Mouse (Mus musculus) CH12.LX (cell line): ENCODE measurements around the gene Slc2a3. TPM values are rescaled to one million over a fixed set of nuclear protein-coding genes. Genes with fewer than 3 reads are reported as not detected.
A peak's percentile ranks its signal among the peaks of the same experiment; 100 is the strongest.

Experiments
- DNase-seq: peaks from one replicate; pipeline ENCODE4 v3.0.0-alpha.2; 2013; ENCODE audit errors: extremely low read depth
- H3K27ac ChIP-seq: 2 replicates; pipeline ENCODE4 v1.5.1; 2012; ENCODE audit warnings: low read depth, mild to moderate bottlenecking, control low read depth, moderate library complexity; ENCODE audit not compliant: insufficient read depth
- H3K27me3 ChIP-seq: replicated peaks from 2 replicates; pipeline ENCODE3; 2012; ENCODE audit warnings: inconsistent platforms
- H3K36me3 ChIP-seq, 2 experiments: replicated peaks in 1 of 2; 2 replicates each; pipeline versions ENCODE3 to v1.6.1; 2012; ENCODE audit warnings: inconsistent platforms in 1 of 2, low read length in 1 of 2, mild to moderate bottlenecking in 1 of 2, mixed read lengths in 1 of 2, moderate library complexity in 1 of 2; ENCODE audit not compliant: control insufficient read depth in 1 of 2, insufficient read depth in 1 of 2
- H3K4me1 ChIP-seq, 2 experiments: 2 replicates each; pipeline ENCODE4 v1.6.1; 2012; ENCODE audit warnings: inconsistent platforms in 1 of 2, moderate library complexity in 1 of 2; ENCODE audit not compliant: insufficient read depth in 2 of 2, control insufficient read depth in 1 of 2
- H3K4me2 ChIP-seq: 2 replicates; pipeline ENCODE4 v1.6.1; 2012; ENCODE audit warnings: low read depth, mild to moderate bottlenecking, control low read depth; ENCODE audit not compliant: poor library complexity, insufficient read depth, severe bottlenecking
- H3K4me3 ChIP-seq, 3 experiments: fragments of 150-350 bp in 1 of 3; sonication (generic) in 1 of 3; replicated peaks in 1 of 3; 2 replicates each; pipeline versions ENCODE3 to v1.5.1; 2011 to 2012; ENCODE audit warnings: low read depth in 2 of 3, low read length in 2 of 3, mild to moderate bottlenecking in 2 of 3, moderate library complexity in 2 of 3, control low read depth in 1 of 3, improper control_type of control experiment in 1 of 3, inconsistent platforms in 1 of 3, mixed read lengths in 1 of 3; ENCODE audit not compliant: poor library complexity in 1 of 3
- H3K79me2 ChIP-seq: replicated peaks from 2 replicates; pipeline ENCODE4 v1.6.1; 2012; ENCODE audit warnings: mild to moderate bottlenecking, moderate library complexity; ENCODE audit not compliant: control insufficient read depth, poor library complexity, insufficient read depth, severe bottlenecking; ENCODE audit errors: extremely low read depth
- H3K9ac ChIP-seq: 2 replicates; pipeline ENCODE4 v1.6.1; 2012; ENCODE audit warnings: low read depth, mild to moderate bottlenecking, control low read depth, moderate library complexity; ENCODE audit not compliant: insufficient read depth
- H3K9me3 ChIP-seq: replicated peaks from 2 replicates; pipeline ENCODE3; 2012; ENCODE audit warnings: low read length, inconsistent platforms, mixed read lengths
- BHLHE40 ChIP-seq: IDR thresholded peaks from 2 replicates; pipeline ENCODE4 v1.6.1; 2011; ENCODE audit warnings: mild to moderate bottlenecking, low read depth, low read length, improper control_type of control experiment
- CHD1 ChIP-seq: IDR thresholded peaks from 2 replicates; pipeline ENCODE4 v1.6.1; 2012; ENCODE audit warnings: low read depth, low read length, improper control_type of control experiment, inconsistent platforms
- CHD2 ChIP-seq: IDR thresholded peaks from 2 replicates; pipeline ENCODE4 v1.6.1; 2011; ENCODE audit warnings: low read length, improper control_type of control experiment
- E2F4 ChIP-seq: IDR thresholded peaks from 2 replicates; pipeline ENCODE4 v1.6.1; 2011; ENCODE audit warnings: low read depth, low read length, improper control_type of control experiment; ENCODE audit not compliant: insufficient replicate concordance
- ELF1 ChIP-seq: IDR thresholded peaks from 2 replicates; pipeline ENCODE4 v1.6.1; 2014; ENCODE audit warnings: low read depth, mild to moderate bottlenecking, inconsistent platforms, low read length, improper control_type of control experiment
- EP300 ChIP-seq: IDR thresholded peaks from 2 replicates; pipeline ENCODE4 v1.6.1; 2011; ENCODE audit warnings: low read length, improper control_type of control experiment
- ETS1 ChIP-seq: conservative IDR thresholded peaks from 2 replicates; pipeline ENCODE4 v1.6.1; 2012; ENCODE audit warnings: low read depth, mild to moderate bottlenecking, inconsistent platforms, low read length, improper control_type of control experiment, moderate library complexity
- GABPA ChIP-seq: IDR thresholded peaks from 2 replicates; pipeline ENCODE4 v1.6.1; 2012; ENCODE audit warnings: low read depth, low read length, improper control_type of control experiment, inconsistent platforms; ENCODE audit not compliant: insufficient replicate concordance
- IRF4 ChIP-seq: IDR thresholded peaks from 2 replicates; pipeline ENCODE4 v1.6.1; 2014; ENCODE audit warnings: low read depth, mild to moderate bottlenecking, inconsistent platforms, low read length, improper control_type of control experiment
- JUN ChIP-seq: IDR thresholded peaks from 2 replicates; pipeline ENCODE4 v1.6.1; 2011; ENCODE audit warnings: low read depth, mild to moderate bottlenecking, low read length, improper control_type of control experiment, moderate library complexity; ENCODE audit not compliant: insufficient read depth
- JUND ChIP-seq: conservative IDR thresholded peaks from 2 replicates; pipeline ENCODE4 v1.6.1; 2011; ENCODE audit warnings: low read depth, low read length, improper control_type of control experiment
- NELFE ChIP-seq: IDR thresholded peaks from 2 replicates; pipeline ENCODE4 v1.6.1; 2011; ENCODE audit warnings: low read depth, low read length, improper control_type of control experiment
- POLR2A ChIP-seq: IDR thresholded peaks from 2 replicates; pipeline ENCODE4 v1.6.1; 2011; ENCODE audit warnings: low read depth, mild to moderate bottlenecking, improper control_type of control experiment, low read length
- POLR2AphosphoS2 ChIP-seq: IDR thresholded peaks from 2 replicates; pipeline ENCODE4 v1.6.1; 2011; ENCODE audit warnings: low read depth, low read length, improper control_type of control experiment
- RAD21 ChIP-seq: IDR thresholded peaks from 2 replicates; pipeline ENCODE4 v1.6.1; 2011; ENCODE audit warnings: low read depth, mild to moderate bottlenecking, low read length, improper control_type of control experiment, moderate library complexity
- SIN3A ChIP-seq: IDR thresholded peaks from 2 replicates; pipeline ENCODE4 v1.6.1; 2012; ENCODE audit warnings: low read length, improper control_type of control experiment, inconsistent platforms
- ZNF384 ChIP-seq: IDR thresholded peaks from 2 replicates; pipeline ENCODE4 v1.6.1; 2012; ENCODE audit warnings: low read depth, low read length, improper control_type of control experiment, inconsistent platforms
- dilution Hi-C: fragments of 300-500 bp; cut with MboI; formaldehyde crosslinking; loops from 2 replicates; pipeline ENCODE4 v1.14.3; 2020; ENCODE audit warnings: low sequenced_read_pairs; ENCODE audit not compliant: extremely low pct_unique_long_range_greater_than_20kb, extremely low pct_ligation_motif_present
- in situ Hi-C: fragments of 300-500 bp; cut with MboI; formaldehyde crosslinking; loops from 3 replicates; pipeline ENCODE4 v1.14.3; 2019; ENCODE audit warnings: low sequenced_read_pairs, low pct_ligation_motif_present, low pct_unique_long_range_greater_than_20kb, mixed read lengths
- polyA plus RNA-seq: library from polyadenylated mRNA; unstranded; fragments of >175 nt; gene quantifications from 2 replicates; pipeline ENCODE4 v1.2.1, GENCODE M21; 2012; ENCODE audit warnings: low read depth; ENCODE audit not compliant: insufficient read length
- total RNA-seq, 2 experiments: library from RNA; depleted of rRNA; stranded (reverse); fragments of 300-350 nt in 1 of 2; fragments of >200 nt in 1 of 2; gene quantifications; 2 replicates each; pipeline ENCODE4 v1.2.3; 2012 to 2014

Slc2a3 gene
- total and polyA plus RNA-seq, 3 experiments = 28.8 to 38.3 (median 29.7) TPM

- in situ Hi-C loops = no loop called here
- H3K27ac ChIP-seq = no peak overlapping the region
- H3K9ac ChIP-seq = peak overlapping the region; percentile 32
- H3K4me2 ChIP-seq = peak overlapping the region; percentile 55
- TF ChIP-seq E2F4 (no peak), RAD21 (no peak), SIN3A (0 out of 2 replicates have a peak, but pooled peaks have one; percentile 19), JUN (no peak), JUND (no peak), POLR2A (peak; percentile 40; the same call in 1 of the 2 replicates), ZNF384 (peak; percentile 58; the same call in 1 of the 2 replicates), IRF4 (no peak), EP300 (no peak), POLR2AphosphoS2 (no peak), CHD2 (no peak), CHD1 (no peak)
- H3K9me3 ChIP-seq = no peaks in the 10 kb centered on the region
- dilution Hi-C loops = no loop called here
- peaks cover 0 to 26% of the 10 kb centered on the region in 2 experiments for H3K36me3 ChIP-seq
- no peaks in the 10 kb centered on the region; the same call in 1 of the 2 replicates for H3K79me2 ChIP-seq
- H3K4me1 ChIP-seq = peaks cover 4 to 21% of the 10 kb centered on the region in 2 experiments
- DNase-seq = no peak
- no peaks in the 10 kb centered on the region for H3K27me3 ChIP-seq
- peak overlapping the region in 2 of 3 experiments; percentile 54 for H3K4me3 ChIP-seq
Observed at GRCm38 (mm10) chr6:122761011-122761599, 40.3 kb downstream of the Slc2a3 start.

GRCm38 (mm10) chr6:122758732-122759131 lies 42.7 kb downstream of the Slc2a3 start:
- in situ Hi-C loops (no loop called here), dilution Hi-C loops (no loop called here)
- Histone ChIP-seq H3K27me3 (no peaks in the 10 kb centered on the region), H3K4me3 (no peak overlapping the region), H3K9me3 (no peaks in the 10 kb centered on the region), H3K27ac (no peak overlapping the region), H3K9ac (no peak overlapping the region), H3K79me2 (no peaks in the 10 kb centered on the region; the same call in 1 of the 2 replicates), H3K4me1 (peaks cover 4 to 24% of the 10 kb centered on the region in 2 experiments), H3K36me3 (peaks cover 0 to 17% of the 10 kb centered on the region in 2 experiments), H3K4me2 (no peak overlapping the region)
- no peak for TF ChIP-seq GABPA
- no peak for TF ChIP-seq E2F4
- 0 out of 2 replicates have a peak, but pooled peaks have one; percentile 11 for TF ChIP-seq ETS1
- TF ChIP-seq IRF4 = peak; percentile 77; the same call in 1 of the 2 replicates
- no peak for TF ChIP-seq ELF1
- TF ChIP-seq EP300 = peak; percentile 40; the same call in 1 of the 2 replicates
- 0 out of 2 replicates have a peak, but pooled peaks have one; percentile 28 for TF ChIP-seq BHLHE40
- no peak for TF ChIP-seq NELFE
- TF ChIP-seq JUND = no peak
- peak; percentile 51 for DNase-seq
